Mouse (Mus musculus) T-helper 2 cell (primary cell): ENCODE results near the gene Il1rap.

Source experiments
- in situ Hi-C: fragments of 300-600 bp; cut with MboI, MseI; formaldehyde crosslinking; loops from one replicate; pipeline ENCODE4 v1.15.1; 2025; ENCODE audit warnings: high pct_unique_total_duplicates

Gene Il1rap

GRCm38 (mm10) chr16:26612499-26613220, 31.2 kb downstream of the Il1rap start:
- in situ Hi-C loops, result no loop called here

DNA sequence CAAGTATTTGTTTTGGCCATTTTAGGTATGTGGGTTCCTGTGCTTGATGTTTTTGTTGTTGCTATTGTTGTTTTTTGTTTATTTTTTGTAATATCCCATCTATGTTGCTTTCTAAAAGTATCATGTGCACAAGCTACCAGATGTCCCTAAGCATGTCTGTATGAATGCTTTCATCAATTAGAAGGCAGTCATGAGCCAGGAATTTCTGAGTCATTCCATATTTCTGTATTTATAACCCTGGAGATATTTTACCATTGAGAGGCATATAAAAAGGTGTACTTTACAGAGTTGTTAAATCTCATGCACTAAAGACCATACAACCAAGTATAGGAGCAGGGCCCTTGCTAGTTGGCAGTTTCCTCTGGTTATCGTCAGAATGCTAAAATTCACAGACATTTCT, 41.6 kb downstream of the Il1rap start:
- in situ Hi-C loops, result no loop called here

DNA sequence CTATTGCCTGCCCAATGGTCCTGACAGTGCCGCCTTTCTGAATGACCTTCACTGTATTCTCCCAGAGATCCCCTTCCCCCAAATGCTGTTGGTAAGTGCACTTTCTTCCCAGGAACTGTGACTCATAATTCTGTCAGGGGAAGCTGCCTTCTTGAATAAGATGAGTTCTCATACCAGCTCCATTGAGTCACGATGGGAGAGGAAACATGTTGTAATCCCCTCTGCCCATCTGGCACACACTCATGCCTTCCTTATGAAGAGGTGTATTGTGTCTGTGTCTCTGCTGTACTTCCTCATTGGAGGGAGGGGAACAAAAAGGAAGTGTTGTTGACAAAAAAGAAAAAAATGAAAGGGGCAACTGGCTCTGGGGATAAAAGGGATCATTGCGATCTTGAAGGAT, 44.6 kb downstream of the Il1rap start:
- in situ Hi-C loops, result no loop called here

- in situ Hi-C loops, result no loop called here
Observed at GRCm38 (mm10) chr16:26634800-26635199, 53.3 kb downstream of the Il1rap start.

GRCm38 (mm10) chr16:26643077-26643476, 61.6 kb downstream of the Il1rap start:
- in situ Hi-C loops, result no loop called here

DNA sequence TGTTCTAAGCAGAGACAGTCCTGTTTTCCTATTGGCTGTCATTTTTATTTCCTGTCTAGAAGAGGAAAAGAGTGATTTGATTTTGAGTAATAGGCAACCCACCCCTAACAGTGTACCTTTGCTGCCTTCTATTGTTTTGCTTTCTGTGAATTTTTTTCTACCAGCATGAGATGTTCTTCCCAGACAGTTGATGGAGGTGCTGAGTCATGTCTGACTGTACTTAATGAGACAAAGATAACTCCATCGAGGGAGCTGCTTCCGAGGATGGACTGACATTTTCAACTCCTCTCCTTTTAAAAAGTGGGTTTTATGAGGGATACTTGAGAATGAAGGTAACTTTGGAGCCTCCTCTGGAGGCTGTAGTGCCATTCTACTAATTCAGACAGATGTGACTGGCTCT, 64.6 kb downstream of the Il1rap start:
- in situ Hi-C loops, result no loop called here

- in situ Hi-C loops, result no loop called here
Observed at GRCm38 (mm10) chr16:26647036-26647435, 65.5 kb downstream of the Il1rap start.

DNA sequence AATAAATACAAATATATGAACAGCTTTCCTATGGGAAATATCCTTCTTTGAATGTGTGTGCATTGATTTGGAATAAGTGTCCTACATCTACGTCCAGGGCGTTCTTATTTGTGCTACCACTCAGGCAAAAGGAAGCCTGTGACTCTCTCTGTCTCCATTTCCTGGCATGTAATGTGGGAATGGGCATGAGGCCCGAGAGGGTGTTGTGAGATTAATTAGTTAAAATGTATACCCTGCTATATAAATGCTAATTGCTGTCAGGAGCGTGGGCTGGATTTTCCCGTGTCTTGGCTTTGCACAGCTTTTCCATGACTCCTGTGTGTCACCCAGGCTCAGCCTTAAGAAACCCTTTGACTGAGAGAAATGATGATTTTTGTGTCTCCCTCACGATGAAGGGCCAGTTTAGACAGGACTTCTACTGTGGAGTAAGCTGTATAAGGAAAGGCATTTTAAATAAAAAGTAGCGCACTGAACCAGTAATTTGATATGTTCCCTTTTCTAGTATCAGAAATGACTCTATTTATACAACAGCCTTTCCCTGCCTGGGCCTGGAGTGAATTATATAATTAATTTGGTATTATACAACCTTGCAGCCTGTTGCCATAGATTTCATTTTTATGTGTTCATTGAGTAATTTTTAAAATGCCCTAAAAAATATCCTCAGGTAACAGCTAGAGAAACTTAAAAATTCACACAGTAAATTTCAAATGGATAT, 81.4 kb downstream of the Il1rap start:
- in situ Hi-C loops, result no loop called here

- in situ Hi-C loops, result no loop called here
Observed at GRCm38 (mm10) chr16:26666401-26666800, 84.9 kb downstream of the Il1rap start.

DNA sequence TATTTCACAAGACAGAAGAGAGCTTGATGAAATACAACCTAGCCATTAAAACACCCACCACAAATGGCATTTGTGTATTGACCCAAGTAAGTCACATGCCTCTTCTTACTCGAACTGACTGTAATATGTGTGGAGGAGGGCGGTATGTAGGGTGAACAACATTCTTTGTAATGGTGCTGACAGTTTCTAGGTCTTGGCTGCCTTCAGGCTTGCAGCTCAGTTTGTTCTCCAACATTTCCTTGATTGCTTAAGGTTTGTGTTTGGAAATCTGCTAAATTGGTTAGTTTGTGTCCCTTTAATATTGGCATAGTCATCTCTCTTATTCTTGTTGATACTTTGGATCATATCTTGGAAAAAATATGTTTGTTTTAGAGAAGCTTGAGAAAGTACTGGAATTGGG, 87.6 kb downstream of the Il1rap start:
- in situ Hi-C loops, result no loop called here

DNA sequence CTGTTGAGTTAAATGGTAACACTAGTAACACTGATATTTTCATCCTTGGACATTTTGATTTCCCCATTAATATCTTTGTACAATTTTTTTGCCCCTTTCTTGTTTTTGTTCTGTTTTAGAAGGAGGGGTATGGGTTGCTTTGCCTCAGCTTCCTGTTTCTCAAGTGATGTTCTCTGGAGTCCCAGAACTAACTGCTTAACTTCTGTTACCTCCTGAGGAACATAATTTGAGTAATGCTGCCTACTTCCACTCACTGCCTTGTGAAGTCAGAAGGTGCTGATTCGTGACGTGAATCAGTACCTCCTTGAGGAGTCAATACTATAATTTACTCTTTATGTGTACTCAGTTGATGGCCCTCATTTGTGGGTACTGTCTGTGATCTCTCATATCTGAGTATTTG, 98.9 kb downstream of the Il1rap start:
- in situ Hi-C loops, result no loop called here

DNA sequence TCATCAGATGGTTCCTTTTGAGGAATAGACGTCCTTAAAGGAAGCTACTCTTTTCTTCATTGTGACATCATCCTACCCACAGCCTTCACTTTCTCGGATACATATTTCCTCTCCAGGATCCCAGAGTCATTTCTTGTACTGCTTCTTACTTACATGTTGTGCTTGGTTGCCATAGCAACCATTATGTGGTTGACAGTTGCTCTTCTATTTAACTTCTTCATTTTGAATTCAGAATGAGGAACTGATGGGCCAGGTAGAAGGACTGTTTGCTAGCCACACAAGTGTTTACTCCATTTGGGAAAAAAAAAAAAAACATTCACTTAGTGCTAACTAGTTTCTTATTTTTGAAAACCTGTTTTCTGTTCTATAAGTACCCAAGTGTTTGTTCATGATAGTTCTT, 108.3 kb downstream of the Il1rap start:
- in situ Hi-C loops, result no loop called here

- in situ Hi-C loops, result no loop called here
Observed at GRCm38 (mm10) chr16:26691294-26691693, 109.8 kb downstream of the Il1rap start.

DNA sequence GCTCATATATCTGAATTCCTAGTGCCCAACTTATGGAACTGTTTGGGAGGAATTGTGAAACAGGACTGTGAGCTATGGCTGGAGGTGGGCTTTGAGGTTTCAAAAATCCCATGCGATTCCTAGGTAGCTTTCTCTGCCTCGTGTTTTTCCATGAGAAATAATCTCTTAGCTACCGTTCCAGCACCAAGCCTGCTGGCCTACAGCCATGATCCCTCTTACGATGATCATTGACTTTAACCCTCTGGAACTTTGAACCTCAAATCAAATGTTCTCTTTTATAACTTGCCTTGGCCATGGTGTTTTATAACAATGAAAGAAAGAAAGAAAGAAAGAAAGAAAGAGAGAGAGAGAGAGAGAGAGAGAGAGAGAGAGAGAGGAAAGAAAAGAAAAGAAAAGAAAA, 116.6 kb downstream of the Il1rap start:
- in situ Hi-C loops, result no loop called here

DNA sequence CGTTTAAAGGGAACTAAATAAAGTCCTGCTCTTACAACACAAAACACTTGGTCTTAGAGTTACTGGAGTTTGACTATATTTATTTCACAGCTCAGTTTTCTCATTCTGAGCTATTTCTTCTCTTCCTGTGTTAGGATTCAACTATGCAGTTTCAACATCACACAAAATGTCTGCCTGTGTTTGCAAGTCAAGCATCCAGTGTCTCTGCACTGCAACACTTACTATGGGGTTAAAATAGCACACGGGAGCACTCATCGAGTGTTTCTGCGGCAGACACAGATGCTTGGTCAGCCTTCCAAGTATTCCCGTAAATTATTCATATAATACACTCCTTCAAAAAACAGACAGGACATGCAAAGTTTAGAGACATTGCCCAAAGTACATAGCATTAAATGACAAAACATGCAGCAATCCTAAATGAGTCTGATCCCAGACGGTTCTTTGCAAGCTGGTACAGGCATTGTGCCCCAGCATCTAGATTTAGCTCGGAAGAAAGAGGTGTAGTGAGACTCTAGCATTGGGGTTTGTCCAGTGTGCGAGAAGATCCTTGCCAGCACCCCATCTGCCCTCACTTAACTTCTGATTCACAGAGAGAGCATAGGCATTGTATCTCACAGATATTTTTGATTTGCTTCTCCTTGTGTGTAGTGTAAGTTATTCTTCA, 119.1 kb downstream of the Il1rap start:
- in situ Hi-C loops, result no loop called here

DNA sequence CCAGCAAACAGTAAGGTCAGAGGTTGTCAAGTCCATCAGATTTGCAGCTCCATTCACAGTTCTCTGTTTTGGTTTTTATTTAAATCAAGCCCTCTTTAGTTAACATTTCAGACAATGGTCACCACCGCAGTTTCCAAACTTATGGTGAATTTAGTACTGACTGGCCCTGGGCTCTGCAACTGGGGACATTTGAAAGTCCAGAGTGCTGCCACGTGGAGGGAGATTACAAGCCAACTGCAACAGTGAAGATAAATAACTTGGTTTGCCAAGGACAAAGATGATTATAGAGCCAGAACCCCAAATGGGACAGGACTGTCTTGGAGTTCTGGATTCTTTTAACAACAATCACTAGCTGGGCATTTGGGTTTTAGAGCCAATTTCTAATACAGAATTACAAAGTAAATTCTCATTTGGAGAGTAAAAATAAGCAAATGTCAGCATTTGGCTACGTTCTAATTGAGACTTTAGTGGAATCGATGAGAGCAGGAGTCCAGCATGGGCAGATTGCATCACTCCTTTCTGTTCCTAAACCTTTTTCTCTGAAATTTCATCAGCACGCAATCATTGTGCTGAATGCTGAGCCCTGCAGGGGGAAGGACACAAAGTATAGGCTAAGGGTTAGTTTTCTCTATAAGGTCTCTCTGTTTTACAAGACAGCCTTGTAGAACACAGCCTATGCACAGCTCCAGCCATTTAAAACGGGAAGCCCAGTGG, 124.3 kb downstream of the Il1rap start:
- in situ Hi-C loops, result no loop called here

GRCm38 (mm10) chr16:26706503-26706902, 125.0 kb downstream of the Il1rap start:
- in situ Hi-C loops, result no loop called here

GRCm38 (mm10) chr16:26710922-26711321, 129.4 kb downstream of the Il1rap start:
- in situ Hi-C loops, result no loop called here

DNA sequence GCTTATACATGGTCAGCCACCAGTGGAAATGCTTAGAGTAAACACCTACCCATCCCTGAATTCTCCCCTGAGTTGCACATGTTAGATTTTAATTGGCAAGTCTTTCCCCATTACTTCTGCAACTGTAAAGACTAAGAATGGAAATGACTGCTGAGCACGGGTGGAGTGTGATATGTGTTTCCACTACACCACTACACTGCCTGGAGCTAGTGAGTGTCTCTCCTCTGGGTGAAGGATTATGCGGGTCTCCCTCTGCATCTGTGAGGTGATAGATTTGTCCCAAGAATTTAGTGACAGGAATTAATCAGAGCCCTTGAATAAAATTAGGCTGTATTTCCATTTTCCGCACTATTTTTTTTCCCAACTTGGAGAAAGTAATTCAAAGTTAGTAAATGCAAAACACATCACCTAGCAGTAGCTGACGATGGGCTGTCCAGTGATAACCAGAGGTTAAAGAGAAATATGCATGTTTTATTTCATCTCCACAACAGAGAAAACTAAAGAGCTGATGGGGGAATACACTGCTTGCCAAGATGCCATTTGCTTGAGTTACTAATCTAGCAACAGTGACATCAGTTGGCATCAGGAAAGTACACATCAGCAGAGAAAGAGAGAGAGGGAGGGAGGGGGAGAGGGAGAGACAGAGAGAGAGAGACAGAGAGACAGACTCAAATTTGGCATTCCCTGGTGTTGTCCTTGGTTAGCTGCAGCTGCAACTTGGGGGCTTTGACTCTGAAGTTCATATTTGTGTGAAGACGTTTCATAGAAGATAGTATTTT, 132.2 kb downstream of the Il1rap start:
- in situ Hi-C loops, result no loop called here

DNA sequence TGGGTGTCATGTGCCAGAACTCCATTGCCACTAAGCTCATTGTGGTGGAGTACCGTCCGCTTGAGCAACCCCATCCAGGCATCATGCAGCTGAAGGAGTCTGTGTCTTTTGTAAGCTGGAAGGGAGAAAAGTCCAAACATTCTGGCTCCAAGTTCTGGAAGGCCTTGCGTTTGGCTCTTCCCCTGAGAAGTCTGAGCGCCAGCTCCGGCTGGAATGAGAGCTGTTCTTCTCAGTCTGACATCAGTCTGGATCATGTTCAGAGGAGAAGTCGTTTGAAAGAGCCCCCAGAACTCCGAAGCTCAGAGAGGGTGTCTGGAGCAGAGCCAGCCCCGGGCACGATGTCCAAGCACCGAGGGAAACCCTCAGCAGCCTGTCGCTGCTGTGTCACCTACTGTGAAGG, 141.0 kb downstream of the Il1rap start:
- in situ Hi-C loops, result no loop called here

DNA sequence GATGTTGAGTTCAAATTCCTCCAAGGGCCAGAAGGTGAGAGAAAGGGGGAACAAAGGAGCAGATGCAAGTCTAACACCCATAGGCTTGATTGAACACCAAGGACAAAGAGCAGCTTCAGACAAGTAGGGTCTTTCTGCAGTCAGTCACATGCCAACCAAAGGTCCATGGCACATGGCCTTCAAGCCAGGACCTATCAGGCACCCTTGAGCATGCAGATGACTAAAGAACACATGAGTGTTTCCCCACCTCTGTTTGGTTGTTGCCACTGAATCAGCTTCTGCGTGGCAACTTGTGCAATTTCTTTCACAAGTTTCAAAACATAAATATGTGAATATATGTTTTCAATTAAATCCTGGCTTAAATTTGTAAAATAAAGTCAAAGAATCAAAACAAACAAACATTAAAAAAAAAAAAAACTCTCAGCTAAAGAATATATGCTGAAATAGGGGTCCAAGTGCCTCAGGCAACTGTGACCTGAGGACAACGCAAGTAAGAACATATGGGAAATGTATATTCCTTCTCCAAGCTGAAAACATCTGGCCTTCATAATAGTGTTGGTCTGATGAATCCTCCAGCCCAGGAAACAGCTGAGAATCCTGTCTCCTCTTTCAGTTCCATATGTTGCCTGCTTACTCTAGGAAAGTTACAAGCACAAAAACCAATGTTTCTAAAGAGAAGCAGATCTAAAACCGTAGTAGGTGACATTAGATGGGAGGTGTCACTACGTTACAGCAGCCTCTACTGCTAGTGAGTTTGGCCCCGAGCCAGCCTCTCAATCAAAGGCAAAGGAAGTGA, 142.6 kb downstream of the Il1rap start:
- in situ Hi-C loops, result no loop called here
